Mouse (Mus musculus) midbrain, embryonic 14.5 days (tissue): Measurements from ENCODE around the gene Limd1. TPM values are rescaled to one million over a fixed set of nuclear protein-coding genes. Genes with fewer than 3 reads are reported as not detected.

ENCODE experiments used
- polyA plus RNA-seq: library from polyadenylated mRNA; unstranded; fragments of >200 nt; fragmentation: Nextera tagmentation; extraction: Ambion mirVana; gene quantifications from 2 replicates; pipeline ENCODE4 v1.2.1, GENCODE M21; 2014

Limd1 gene
- polyA plus RNA-seq, 1 experiment from 2014 or later, result 16.4 TPM

Other genes starting within 250 kb of the Limd1 start
- gene Tmem158, start 217.9 kb upstream of the Limd1 start, polyA plus RNA-seq, result 26.6 and 41.2 TPM in 2 replicates
- 1,346 and 1,403 TPM in 2 replicates for gene Lars2, start 111.8 kb upstream of the Limd1 start, polyA plus RNA-seq
- gene Sacm1l, start 51.1 kb downstream of the Limd1 start, polyA plus RNA-seq, result 50.4 and 57.0 TPM in 2 replicates
- 0.18 and 0.33 TPM in 2 replicates for gene Slc6a20b, start 153.9 kb downstream of the Limd1 start, polyA plus RNA-seq
- gene Ccr9, start 199.7 kb downstream of the Limd1 start, polyA plus RNA-seq, result 0.16 and 0.51 TPM in 2 replicates
- gene Slc6a20a, start 200.2 kb downstream of the Limd1 start, polyA plus RNA-seq, result 0.81 and 13.1 TPM in 2 replicates
- gene Lztfl1, start 239.0 kb downstream of the Limd1 start, polyA plus RNA-seq, result 55.0 and 60.7 TPM in 2 replicates